Mouse (Mus musculus): Measurements from ENCODE around the gene Tll1. TPM values are rescaled to one million over a fixed set of nuclear protein-coding genes. Genes with fewer than 3 reads are reported as not detected.

Gene Tll1
- 30.4 and 87.0 TPM in 2 replicates for polyA plus RNA-seq (2011; ENCODE audit: insufficient read length, low read depth, missing spikeins)

- H3K4me3 ChIP-seq (ENCODE audit: insufficient read depth, low read length), result peak within 1 kb of the TSS; percentile 80
- TF ChIP-seq CTCF (IDR thresholded peaks at IDR 0.05; ENCODE audit: borderline replicate concordance, insufficient read depth, low read length), result no peak
- no peak; the same call in 1 of the 2 replicates for TF ChIP-seq POLR2A (IDR thresholded peaks at IDR 0.05; ENCODE audit: low read depth, low read length)
- H3K4me1 ChIP-seq (ENCODE audit: control insufficient read depth, insufficient read depth, low read length), result no peaks in the 10 kb centered on the region; the same call in 1 of the 2 replicates
- peak within 1 kb of the TSS; percentile 84 for H3K27ac ChIP-seq (ENCODE audit: insufficient read depth, low read length)
Observed at GRCm38 (mm10) chr8:64206024-64206385, at the start of gene Tll1. Gene Tll1, minus strand, starts transcription at chr8:64206271.

- TF ChIP-seq CTCF (IDR thresholded peaks at IDR 0.05; ENCODE audit: borderline replicate concordance, insufficient read depth, low read length) (no peak), POLR2A (IDR thresholded peaks at IDR 0.05; ENCODE audit: low read depth, low read length) (no peak)
- no peak overlapping the region for H3K4me3 ChIP-seq (ENCODE audit: insufficient read depth, low read length)
- H3K27ac ChIP-seq (ENCODE audit: insufficient read depth, low read length), result no peak overlapping the region
- no peaks in the 10 kb centered on the region for H3K4me1 ChIP-seq (ENCODE audit: control insufficient read depth, insufficient read depth, low read length)
Observed at GRCm38 (mm10) chr8:64238645-64239044, 32.6 kb upstream of the Tll1 start.

- Histone ChIP-seq H3K4me3 (ENCODE audit: insufficient read depth, low read length) (no peak overlapping the region), H3K27ac (ENCODE audit: insufficient read depth, low read length) (no peak overlapping the region), H3K4me1 (ENCODE audit: control insufficient read depth, insufficient read depth, low read length) (peaks cover 3% of the 10 kb centered on the region; the same call in 1 of the 2 replicates)
- TF ChIP-seq POLR2A (IDR thresholded peaks at IDR 0.05; ENCODE audit: low read depth, low read length) (no peak), CTCF (IDR thresholded peaks at IDR 0.05; ENCODE audit: borderline replicate concordance, insufficient read depth, low read length) (no peak)
Observed at GRCm38 (mm10) chr8:64221600-64221999, 15.5 kb upstream of the Tll1 start.

GRCm38 (mm10) chr8:64217644-64218043 is 11.6 kb upstream of the Tll1 start:
- Histone ChIP-seq H3K4me3 (ENCODE audit: insufficient read depth, low read length) (no peak overlapping the region), H3K27ac (ENCODE audit: insufficient read depth, low read length) (no peak overlapping the region), H3K4me1 (ENCODE audit: control insufficient read depth, insufficient read depth, low read length) (peaks cover 3% of the 10 kb centered on the region; the same call in 1 of the 2 replicates)
- TF ChIP-seq CTCF (IDR thresholded peaks at IDR 0.05; ENCODE audit: borderline replicate concordance, insufficient read depth, low read length), result no peak
- no peak for TF ChIP-seq POLR2A (IDR thresholded peaks at IDR 0.05; ENCODE audit: low read depth, low read length)

- TF ChIP-seq POLR2A (IDR thresholded peaks at IDR 0.05; ENCODE audit: low read depth, low read length), result no peak
- no peak for TF ChIP-seq CTCF (IDR thresholded peaks at IDR 0.05; ENCODE audit: borderline replicate concordance, insufficient read depth, low read length)
- H3K27ac ChIP-seq (ENCODE audit: insufficient read depth, low read length), result no peak overlapping the region
- H3K4me1 ChIP-seq (ENCODE audit: control insufficient read depth, insufficient read depth, low read length), result peaks cover 3% of the 10 kb centered on the region; the same call in 1 of the 2 replicates
- H3K4me3 ChIP-seq (ENCODE audit: insufficient read depth, low read length), result no peak overlapping the region
Observed at GRCm38 (mm10) chr8:64216252-64216651, 10.2 kb upstream of the Tll1 start.

GRCm38 (mm10) chr8:64215374-64215773 is 9.3 kb upstream of the Tll1 start:
- H3K4me1 ChIP-seq (ENCODE audit: control insufficient read depth, insufficient read depth, low read length), result peaks cover 3% of the 10 kb centered on the region; the same call in 1 of the 2 replicates
- H3K4me3 ChIP-seq (ENCODE audit: insufficient read depth, low read length), result no peak overlapping the region
- TF ChIP-seq POLR2A (IDR thresholded peaks at IDR 0.05; ENCODE audit: low read depth, low read length) (no peak), CTCF (IDR thresholded peaks at IDR 0.05; ENCODE audit: borderline replicate concordance, insufficient read depth, low read length) (no peak)
- H3K27ac ChIP-seq (ENCODE audit: insufficient read depth, low read length), result no peak overlapping the region

GRCm38 (mm10) chr8:64214906-64215305 is 8.8 kb upstream of the Tll1 start:
- no peak overlapping the region for H3K27ac ChIP-seq (ENCODE audit: insufficient read depth, low read length)
- TF ChIP-seq POLR2A (IDR thresholded peaks at IDR 0.05; ENCODE audit: low read depth, low read length), result no peak
- no peak for TF ChIP-seq CTCF (IDR thresholded peaks at IDR 0.05; ENCODE audit: borderline replicate concordance, insufficient read depth, low read length)
- H3K4me1 ChIP-seq (ENCODE audit: control insufficient read depth, insufficient read depth, low read length), result peaks cover 3% of the 10 kb centered on the region; the same call in 1 of the 2 replicates
- H3K4me3 ChIP-seq (ENCODE audit: insufficient read depth, low read length), result no peak overlapping the region

- Histone ChIP-seq H3K27ac (ENCODE audit: insufficient read depth, low read length) (peak overlapping the region; percentile 84), H3K4me3 (ENCODE audit: insufficient read depth, low read length) (peak overlapping the region; percentile 80), H3K4me1 (ENCODE audit: control insufficient read depth, insufficient read depth, low read length) (no peaks in the 10 kb centered on the region; the same call in 1 of the 2 replicates)
- TF ChIP-seq POLR2A (IDR thresholded peaks at IDR 0.05; ENCODE audit: low read depth, low read length) (peak; percentile 3; the same call in 1 of the 2 replicates), CTCF (IDR thresholded peaks at IDR 0.05; ENCODE audit: borderline replicate concordance, insufficient read depth, low read length) (peak; percentile 27; the same call in 1 of the 2 replicates)
Observed at GRCm38 (mm10) chr8:64206411-64206861, 365 bp upstream of the Tll1 start.

GRCm38 (mm10) chr8:64205321-64206023 is 599 bp downstream of the Tll1 start:
- peak overlapping the region; percentile 84 for H3K27ac ChIP-seq (ENCODE audit: insufficient read depth, low read length)
- no peak for TF ChIP-seq CTCF (IDR thresholded peaks at IDR 0.05; ENCODE audit: borderline replicate concordance, insufficient read depth, low read length)
- TF ChIP-seq POLR2A (IDR thresholded peaks at IDR 0.05; ENCODE audit: low read depth, low read length), result peak; percentile 10; the same call in 1 of the 2 replicates
- H3K4me1 ChIP-seq (ENCODE audit: control insufficient read depth, insufficient read depth, low read length), result no peaks in the 10 kb centered on the region; the same call in 1 of the 2 replicates
- peak overlapping the region; percentile 80 for H3K4me3 ChIP-seq (ENCODE audit: insufficient read depth, low read length)

GRCm38 (mm10) chr8:64204801-64205311 is 1.2 kb downstream of the Tll1 start:
- no peaks in the 10 kb centered on the region; the same call in 1 of the 2 replicates for H3K4me1 ChIP-seq (ENCODE audit: control insufficient read depth, insufficient read depth, low read length)
- peak overlapping the region; percentile 84 for H3K27ac ChIP-seq (ENCODE audit: insufficient read depth, low read length)
- TF ChIP-seq POLR2A (IDR thresholded peaks at IDR 0.05; ENCODE audit: low read depth, low read length), result no peak; the same call in none of the 2 replicates
- TF ChIP-seq CTCF (IDR thresholded peaks at IDR 0.05; ENCODE audit: borderline replicate concordance, insufficient read depth, low read length), result no peak
- peak overlapping the region; percentile 80 for H3K4me3 ChIP-seq (ENCODE audit: insufficient read depth, low read length)
